Mouse (Mus musculus) right cerebral cortex, adult 18-20 months (tissue): ENCODE results near the gene Etnk2.
"Not testable (repeated sequence)": the region's sequence is repeated elsewhere in the genome, so short reads cannot be mapped to it uniquely, and the experiment has no call there.

Experiments
- DNase-seq: peaks from one replicate; pipeline ENCODE4 v3.0.0; 2022; ENCODE audit warnings: mixed read lengths

The Etnk2 gene

GRCm38 (mm10) chr1:133363276-133364021 lies at the start of gene Etnk2:
TSS of gene Etnk2 (plus strand) at chr1:133363572.
- DNase-seq: peak; percentile 68

GRCm38 (mm10) chr1:133314364-133314763 lies 49.0 kb upstream of the Etnk2 start:
- peak; percentile 55 for DNase-seq

- no peak for DNase-seq
These were observed 47.6 kb upstream of the Etnk2 start for GRCm38 (mm10) chr1:133315775-133316174.

GRCm38 (mm10) chr1:133316577-133316976 lies 46.8 kb upstream of the Etnk2 start:
- DNase-seq: no peak

- DNase-seq: no peak
These were observed 46.2 kb upstream of the Etnk2 start for GRCm38 (mm10) chr1:133317149-133317548.

- no peak for DNase-seq
These were observed 42.0 kb upstream of the Etnk2 start, which contains the start of gene Kiss1 for GRCm38 (mm10) chr1:133321267-133321925. TSS of gene Kiss1 (plus strand) at chr1:133321875.

GRCm38 (mm10) chr1:133323333-133323732 lies 40.0 kb upstream of the Etnk2 start:
- no peak for DNase-seq

GRCm38 (mm10) chr1:133325951-133326350 lies 37.4 kb upstream of the Etnk2 start:
- DNase-seq: no peak

GRCm38 (mm10) chr1:133327094-133327493 lies 36.3 kb upstream of the Etnk2 start:
- DNase-seq: no peak

- no peak for DNase-seq
These were observed 35.0 kb upstream of the Etnk2 start for GRCm38 (mm10) chr1:133328299-133328795.

- no peak for DNase-seq
These were observed 34.3 kb upstream of the Etnk2 start for GRCm38 (mm10) chr1:133328896-133329637.

- no peak for DNase-seq
These were observed 33.8 kb upstream of the Etnk2 start for GRCm38 (mm10) chr1:133329638-133329964.

GRCm38 (mm10) chr1:133331142-133331541 lies 32.2 kb upstream of the Etnk2 start:
- no peak for DNase-seq

- DNase-seq: peak; percentile 39
These were observed 30.5 kb upstream of the Etnk2 start for GRCm38 (mm10) chr1:133332656-133333430.

- no peak for DNase-seq
These were observed 29.4 kb upstream of the Etnk2 start for GRCm38 (mm10) chr1:133333937-133334336.

GRCm38 (mm10) chr1:133340403-133340802 lies 23.0 kb upstream of the Etnk2 start:
- DNase-seq: not testable (repeated sequence)

GRCm38 (mm10) chr1:133344357-133344756 lies 19.0 kb upstream of the Etnk2 start:
- no peak for DNase-seq

GRCm38 (mm10) chr1:133346531-133346930 lies 16.8 kb upstream of the Etnk2 start:
- no peak for DNase-seq

- DNase-seq: no peak
These were observed 16.1 kb upstream of the Etnk2 start for GRCm38 (mm10) chr1:133347226-133347625.

GRCm38 (mm10) chr1:133347693-133348520 lies 15.5 kb upstream of the Etnk2 start:
- DNase-seq: no peak

GRCm38 (mm10) chr1:133350210-133350609 lies 13.2 kb upstream of the Etnk2 start, which contains the start of gene Ren1:
TSS of gene Ren1 (plus strand) at chr1:133350510.
- DNase-seq: no peak

GRCm38 (mm10) chr1:133351762-133352161 lies 11.6 kb upstream of the Etnk2 start:
- no peak for DNase-seq
